Mouse (Mus musculus) heart, postnatal 0 days (tissue): Measurements from ENCODE around the gene Wdcp.

Source experiments
- CTCF ChIP-seq: IDR thresholded peaks from 2 replicates; pipeline ENCODE4 v1.5.1; 2016; ENCODE audit warnings: antibody characterized with exemption, control low read depth, low read depth
- EP300 ChIP-seq: IDR thresholded peaks from 2 replicates; pipeline ENCODE4 v1.6.1; 2016; ENCODE audit warnings: antibody characterized with exemption, low read depth

DNA sequence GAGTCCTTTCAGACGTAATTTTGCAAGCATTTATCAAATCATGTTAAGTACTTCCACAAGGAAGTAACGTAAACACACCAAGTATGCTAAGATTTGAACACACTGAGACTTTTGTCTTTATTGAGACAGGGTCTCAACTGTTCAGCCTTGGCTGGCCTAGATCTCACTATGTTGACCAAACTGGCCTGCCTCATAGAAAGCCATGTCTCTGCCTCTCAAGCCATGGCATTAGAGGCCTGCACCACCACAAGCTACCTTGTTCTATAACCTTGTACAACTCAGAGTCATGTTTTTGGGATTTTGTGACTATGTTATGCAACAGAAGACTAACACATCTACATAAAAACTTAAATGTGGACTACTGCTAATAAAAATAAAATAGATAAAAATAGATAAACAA lies 39.0 kb downstream of the Wdcp start:
- TF ChIP-seq CTCF, result no peak
- TF ChIP-seq EP300, result no peak
